Mouse (Mus musculus) heart, adult 9 months (tissue): Measurements from ENCODE around the gene Atp13a3.
"Not testable (repeated sequence)": the region's sequence is repeated elsewhere in the genome, so short reads cannot be mapped to it uniquely, and the experiment has no call there.

Source experiments
- DNase-seq, 2 experiments: peaks; one replicate each; pipeline ENCODE4 v3.0.0; 2022; ENCODE audit warnings: low spot score in 2 of 2

The Atp13a3 gene

GRCm38 (mm10) chr16:30405925-30406670 is at the start of gene Atp13a3:
Atp13a3 (minus strand) TSS chr16:30405975.
- DNase-seq, result no peak

- DNase-seq, result no peak
These were observed 47.6 kb upstream of the Atp13a3 start for GRCm38 (mm10) chr16:30453213-30453975.

GRCm38 (mm10) chr16:30451174-30451573 is 45.4 kb upstream of the Atp13a3 start:
- not testable (repeated sequence) for DNase-seq

- no peak for DNase-seq
These were observed 43.2 kb upstream of the Atp13a3 start for GRCm38 (mm10) chr16:30449017-30449416.

GRCm38 (mm10) chr16:30448169-30448568 is 42.4 kb upstream of the Atp13a3 start:
- DNase-seq, result no peak

- no peak for DNase-seq
These were observed 41.9 kb upstream of the Atp13a3 start for GRCm38 (mm10) chr16:30447642-30448041.

GRCm38 (mm10) chr16:30443411-30443810 is 37.6 kb upstream of the Atp13a3 start:
- no peak for DNase-seq

- no peak for DNase-seq
These were observed 36.7 kb upstream of the Atp13a3 start for GRCm38 (mm10) chr16:30442451-30442850.

GRCm38 (mm10) chr16:30441409-30441808 is 35.6 kb upstream of the Atp13a3 start:
- no peak for DNase-seq

- DNase-seq, result no peak
These were observed 34.1 kb upstream of the Atp13a3 start for GRCm38 (mm10) chr16:30439841-30440240.

- DNase-seq, result no peak
These were observed 33.6 kb upstream of the Atp13a3 start for GRCm38 (mm10) chr16:30439411-30439810.

- no peak for DNase-seq
These were observed 30.5 kb upstream of the Atp13a3 start for GRCm38 (mm10) chr16:30436276-30436675.

- DNase-seq, result no peak
These were observed 29.6 kb upstream of the Atp13a3 start for GRCm38 (mm10) chr16:30435393-30435792.

- DNase-seq, result no peak
These were observed 27.4 kb upstream of the Atp13a3 start for GRCm38 (mm10) chr16:30433148-30433547.

GRCm38 (mm10) chr16:30432111-30432510 is 26.3 kb upstream of the Atp13a3 start:
- DNase-seq, result no peak

- DNase-seq, result no peak
These were observed 24.8 kb upstream of the Atp13a3 start for GRCm38 (mm10) chr16:30430512-30431088.

- no peak for DNase-seq
These were observed 23.0 kb upstream of the Atp13a3 start for GRCm38 (mm10) chr16:30428753-30429260.

- no peak for DNase-seq
These were observed 21.7 kb upstream of the Atp13a3 start for GRCm38 (mm10) chr16:30427466-30427865.

GRCm38 (mm10) chr16:30427003-30427402 is 21.2 kb upstream of the Atp13a3 start:
- no peak for DNase-seq

GRCm38 (mm10) chr16:30425980-30426379 is 20.2 kb upstream of the Atp13a3 start:
- DNase-seq, result no peak

- DNase-seq, result no peak
These were observed 18.3 kb upstream of the Atp13a3 start for GRCm38 (mm10) chr16:30424053-30424452.

GRCm38 (mm10) chr16:30416707-30417106 is 10.9 kb upstream of the Atp13a3 start:
- DNase-seq, result no peak
